Mouse (Mus musculus) spleen, postnatal 36 days (tissue): Measurements from ENCODE around the gene Dlx4.
A peak's percentile ranks its signal among the peaks of the same experiment; 100 is the strongest.

Source experiments
- DNase-seq, 2 experiments: peaks; one replicate each; pipeline ENCODE4 v3.0.0; 2022; ENCODE audit warnings: low spot score in 2 of 2, mixed read lengths in 1 of 2

Dlx4 gene

GRCm38 (mm10) chr11:95145851-95146403, at the start of gene Dlx4:
Gene Dlx4, minus strand, starts transcription at chr11:95146263.
- peak; percentile 15 to 17 for DNase-seq

GRCm38 (mm10) chr11:95189863-95190262, 43.8 kb upstream of the Dlx4 start:
- DNase-seq, result no peak

- DNase-seq, result no peak
Measured at GRCm38 (mm10) chr11:95186826-95187225, 40.8 kb upstream of the Dlx4 start.

- DNase-seq, result no peak
Measured at GRCm38 (mm10) chr11:95185700-95186099, 39.6 kb upstream of the Dlx4 start.

- DNase-seq, result no peak
Measured at GRCm38 (mm10) chr11:95184561-95184960, 38.5 kb upstream of the Dlx4 start.

GRCm38 (mm10) chr11:95179311-95179710, 33.2 kb upstream of the Dlx4 start:
- DNase-seq, result no peak

- DNase-seq, result no peak
Measured at GRCm38 (mm10) chr11:95165857-95166256, 19.8 kb upstream of the Dlx4 start.

- no peak for DNase-seq
Measured at GRCm38 (mm10) chr11:95161708-95162107, 15.6 kb upstream of the Dlx4 start.

GRCm38 (mm10) chr11:95160693-95161092, 14.6 kb upstream of the Dlx4 start:
- DNase-seq, result no peak

GRCm38 (mm10) chr11:95159763-95160371, 13.8 kb upstream of the Dlx4 start:
- no peak for DNase-seq

GRCm38 (mm10) chr11:95157872-95158271, 11.8 kb upstream of the Dlx4 start:
- DNase-seq, result no peak

- no peak for DNase-seq
Measured at GRCm38 (mm10) chr11:95157356-95157755, 11.3 kb upstream of the Dlx4 start.

GRCm38 (mm10) chr11:95155511-95155910, 9.4 kb upstream of the Dlx4 start:
- no peak for DNase-seq

GRCm38 (mm10) chr11:95153681-95154080, 7.6 kb upstream of the Dlx4 start:
- no peak for DNase-seq

- DNase-seq, result no peak
Measured at GRCm38 (mm10) chr11:95153116-95153515, 7.1 kb upstream of the Dlx4 start.

GRCm38 (mm10) chr11:95150269-95151049, 4.4 kb upstream of the Dlx4 start:
- DNase-seq, result no peak

- DNase-seq, result no peak
Measured at GRCm38 (mm10) chr11:95149462-95150268, 3.6 kb upstream of the Dlx4 start.

- no peak for DNase-seq
Measured at GRCm38 (mm10) chr11:95148754-95149153, 2.7 kb upstream of the Dlx4 start.

- DNase-seq, result no peak
Measured at GRCm38 (mm10) chr11:95144946-95145483, 1.0 kb downstream of the Dlx4 start.

GRCm38 (mm10) chr11:95144091-95144945, 1.7 kb downstream of the Dlx4 start:
- DNase-seq, result no peak

GRCm38 (mm10) chr11:95143663-95144062, 2.4 kb downstream of the Dlx4 start:
- DNase-seq, result no peak
